Mouse (Mus musculus) skeletal muscle tissue, adult 2 months (tissue): ENCODE data around the gene 1700021F05Rik.
"Not testable (repeated sequence)": the region's sequence is repeated elsewhere in the genome, so short reads cannot be mapped to it uniquely, and the experiment has no call there.

Experiments
- DNase-seq: peaks from one replicate; pipeline ENCODE4 v3.0.0-alpha.2; 2012; ENCODE audit warnings: low read depth, low spot score

1700021F05Rik gene

GRCm38 (mm10) chr10:43539746-43540310 lies 966 bp downstream of the 1700021F05Rik start:
- DNase-seq = no peak

GRCm38 (mm10) chr10:43538831-43539230 lies 2.0 kb downstream of the 1700021F05Rik start:
- no peak for DNase-seq

GRCm38 (mm10) chr10:43537652-43538051 lies 3.1 kb downstream of the 1700021F05Rik start:
- no peak for DNase-seq

- DNase-seq = no peak
Measured at GRCm38 (mm10) chr10:43534382-43534781, 6.4 kb downstream of the 1700021F05Rik start.

- no peak for DNase-seq
Measured at GRCm38 (mm10) chr10:43527283-43528269, 13.2 kb downstream of the 1700021F05Rik start.

GRCm38 (mm10) chr10:43523931-43524330 lies 16.9 kb downstream of the 1700021F05Rik start, which contains the start of gene Gm9803:
Gene Gm9803 (plus strand): TSS chr10:43524084.
- not testable (repeated sequence) for DNase-seq

- DNase-seq = no peak
Measured at GRCm38 (mm10) chr10:43519977-43520376, 20.8 kb downstream of the 1700021F05Rik start.

GRCm38 (mm10) chr10:43518368-43518767 lies 22.4 kb downstream of the 1700021F05Rik start:
- DNase-seq = peak; percentile 61

GRCm38 (mm10) chr10:43517836-43518235 lies 23.0 kb downstream of the 1700021F05Rik start:
- DNase-seq = no peak

GRCm38 (mm10) chr10:43516992-43517660 lies 23.7 kb downstream of the 1700021F05Rik start:
- peak; percentile 18 for DNase-seq

GRCm38 (mm10) chr10:43512976-43513375 lies 27.8 kb downstream of the 1700021F05Rik start:
- DNase-seq = no peak

- DNase-seq = no peak
Measured at GRCm38 (mm10) chr10:43509228-43509627, 31.6 kb downstream of the 1700021F05Rik start.

- no peak for DNase-seq
Measured at GRCm38 (mm10) chr10:43507051-43507450, 33.7 kb downstream of the 1700021F05Rik start.

GRCm38 (mm10) chr10:43504291-43504690 lies 36.5 kb downstream of the 1700021F05Rik start:
- no peak for DNase-seq

GRCm38 (mm10) chr10:43502599-43502998 lies 38.2 kb downstream of the 1700021F05Rik start:
- DNase-seq = no peak

GRCm38 (mm10) chr10:43490846-43491245 lies 49.9 kb downstream of the 1700021F05Rik start:
- DNase-seq = no peak

- no peak for DNase-seq
Measured at GRCm38 (mm10) chr10:43490034-43490433, 50.8 kb downstream of the 1700021F05Rik start.

- DNase-seq = no peak
Measured at GRCm38 (mm10) chr10:43489550-43489949, 51.2 kb downstream of the 1700021F05Rik start.

- DNase-seq = no peak
Measured at GRCm38 (mm10) chr10:43489139-43489538, 51.7 kb downstream of the 1700021F05Rik start.

- no peak for DNase-seq
Measured at GRCm38 (mm10) chr10:43488258-43488657, 52.5 kb downstream of the 1700021F05Rik start.

- DNase-seq = no peak
Measured at GRCm38 (mm10) chr10:43487441-43488010, 53.3 kb downstream of the 1700021F05Rik start.
